Mouse (Mus musculus): Measurements from ENCODE around the gene Car11. TPM values are rescaled to one million over a fixed set of nuclear protein-coding genes. Genes with fewer than 3 reads are reported as not detected.
A peak's percentile ranks its signal among the peaks of the same experiment; 100 is the strongest.

The Car11 gene
- polyA plus RNA-seq, 1 experiment from 2014 or later = 3.3 TPM

GRCm38 (mm10) chr7:45725151-45725550, 25.5 kb downstream of the Car11 start:
- no peak for ATAC-seq (ENCODE audit: low read depth)
- Histone ChIP-seq H3K4me3 (ENCODE audit: low read length) (no peak overlapping the region), H3K9ac (ENCODE audit: low read length) (no peak overlapping the region), H3K27ac (ENCODE audit: low read length) (no peak overlapping the region), H3K9me3 (ENCODE audit: control insufficient read depth, low read length) (no peaks in the 10 kb centered on the region), H3K4me1 (replicated peaks; ENCODE audit: control insufficient read depth, insufficient read depth, low read length) (no peaks in the 10 kb centered on the region), H3K36me3 (ENCODE audit: control insufficient read depth, insufficient read depth, low read length) (peaks cover 34% of the 10 kb centered on the region), H3K27me3 (ENCODE audit: control insufficient read depth, insufficient read depth, low read depth, low read length) (no peaks in the 10 kb centered on the region), H3K4me2 (ENCODE audit: low read depth, low read length) (no peak overlapping the region)
- WGBS = 84% methylated on average over 9 of the region's 9 CpGs

GRCm38 (mm10) chr7:45725713-45726112, 26.1 kb downstream of the Car11 start, which contains the start of gene Spaca4:
Gene Spaca4, minus strand, starts transcription at chr7:45725813.
- no peak within 1 kb of the TSS for H3K4me2 ChIP-seq (ENCODE audit: low read depth, low read length)
- H3K4me1 ChIP-seq (replicated peaks; ENCODE audit: control insufficient read depth, insufficient read depth, low read length) = no peaks in the 10 kb centered on the region
- no peaks in the 10 kb centered on the region for H3K9me3 ChIP-seq (ENCODE audit: control insufficient read depth, low read length)
- H3K9ac ChIP-seq (ENCODE audit: low read length) = no peak within 1 kb of the TSS
- no peaks in the 10 kb centered on the region for H3K27me3 ChIP-seq (ENCODE audit: control insufficient read depth, insufficient read depth, low read depth, low read length)
- no peak for ATAC-seq (ENCODE audit: low read depth)
- H3K27ac ChIP-seq (ENCODE audit: low read length) = no peak within 1 kb of the TSS
- WGBS = 88% methylated on average over 11 of the region's 11 CpGs
- H3K4me3 ChIP-seq (ENCODE audit: low read length) = no peak within 1 kb of the TSS
- H3K36me3 ChIP-seq (ENCODE audit: control insufficient read depth, insufficient read depth, low read length) = peaks cover 30% of the 10 kb centered on the region

- no peak for ATAC-seq (ENCODE audit: low read depth)
- H3K27me3 ChIP-seq (ENCODE audit: control insufficient read depth, insufficient read depth, low read depth, low read length) = no peaks in the 10 kb centered on the region
- H3K36me3 ChIP-seq (ENCODE audit: control insufficient read depth, insufficient read depth, low read length) = peaks cover 24% of the 10 kb centered on the region
- no peak overlapping the region for H3K4me2 ChIP-seq (ENCODE audit: low read depth, low read length)
- WGBS = 89% methylated on average over 10 of the region's 10 CpGs
- no peak overlapping the region for H3K27ac ChIP-seq (ENCODE audit: low read length)
- no peaks in the 10 kb centered on the region for H3K9me3 ChIP-seq (ENCODE audit: control insufficient read depth, low read length)
- H3K4me1 ChIP-seq (replicated peaks; ENCODE audit: control insufficient read depth, insufficient read depth, low read length) = no peaks in the 10 kb centered on the region
- no peak overlapping the region for H3K4me3 ChIP-seq (ENCODE audit: low read length)
- no peak overlapping the region for H3K9ac ChIP-seq (ENCODE audit: low read length)
Observed at GRCm38 (mm10) chr7:45726419-45726818, 26.8 kb downstream of the Car11 start.

- ATAC-seq (ENCODE audit: low read depth) = no peak
- WGBS = 55% methylated on average over 3 of the region's 3 CpGs
Observed at GRCm38 (mm10) chr7:45727625-45728024, 28.0 kb downstream of the Car11 start.

GRCm38 (mm10) chr7:45730727-45731431, 31.2 kb downstream of the Car11 start:
- Histone ChIP-seq H3K36me3 (ENCODE audit: control insufficient read depth, insufficient read depth, low read length) (0 out of 2 replicates have a peak, but pooled peaks cover 8% of the 10 kb centered on the region), H3K27me3 (ENCODE audit: control insufficient read depth, insufficient read depth, low read depth, low read length) (no peaks in the 10 kb centered on the region), H3K9ac (ENCODE audit: low read length) (no peak overlapping the region), H3K9me3 (ENCODE audit: control insufficient read depth, low read length) (no peaks in the 10 kb centered on the region), H3K4me1 (replicated peaks; ENCODE audit: control insufficient read depth, insufficient read depth, low read length) (no peaks in the 10 kb centered on the region), H3K27ac (ENCODE audit: low read length) (no peak overlapping the region), H3K4me3 (ENCODE audit: low read length) (no peak overlapping the region), H3K4me2 (ENCODE audit: low read depth, low read length) (no peak overlapping the region)
- 19% methylated on average over 16 of the region's 16 CpGs for WGBS
- peak; percentile 26; the same call in 1 of the 2 replicates for ATAC-seq (ENCODE audit: low read depth)

More at GRCm38 (mm10) chr7:45727625-45728024, 28.0 kb downstream of the Car11 start:
- Histone ChIP-seq H3K36me3 (ENCODE audit: control insufficient read depth, insufficient read depth, low read length) (peaks cover 22% of the 10 kb centered on the region), H3K9me3 (ENCODE audit: control insufficient read depth, low read length) (no peaks in the 10 kb centered on the region), H3K27ac (ENCODE audit: low read length) (no peak overlapping the region), H3K27me3 (ENCODE audit: control insufficient read depth, insufficient read depth, low read depth, low read length) (no peaks in the 10 kb centered on the region), H3K4me2 (ENCODE audit: low read depth, low read length) (no peak overlapping the region), H3K9ac (ENCODE audit: low read length) (no peak overlapping the region), H3K4me1 (replicated peaks; ENCODE audit: control insufficient read depth, insufficient read depth, low read length) (no peaks in the 10 kb centered on the region), H3K4me3 (ENCODE audit: low read length) (no peak overlapping the region)

GRCm38 (mm10) chr7:45733477-45733876, 33.8 kb downstream of the Car11 start:
- 0 out of 2 replicates have a peak, but pooled peaks cover 3% of the 10 kb centered on the region for H3K36me3 ChIP-seq (ENCODE audit: control insufficient read depth, insufficient read depth, low read length)
- H3K4me2 ChIP-seq (ENCODE audit: low read depth, low read length) = no peak overlapping the region
- no peak for ATAC-seq (ENCODE audit: low read depth)
- WGBS = 74% methylated on average over 5 of the region's 5 CpGs
- no peak overlapping the region for H3K4me3 ChIP-seq (ENCODE audit: low read length)
- no peak overlapping the region for H3K9ac ChIP-seq (ENCODE audit: low read length)
- H3K4me1 ChIP-seq (replicated peaks; ENCODE audit: control insufficient read depth, insufficient read depth, low read length) = no peaks in the 10 kb centered on the region
- H3K9me3 ChIP-seq (ENCODE audit: control insufficient read depth, low read length) = no peaks in the 10 kb centered on the region
- no peak overlapping the region for H3K27ac ChIP-seq (ENCODE audit: low read length)
- H3K27me3 ChIP-seq (ENCODE audit: control insufficient read depth, insufficient read depth, low read depth, low read length) = no peaks in the 10 kb centered on the region

GRCm38 (mm10) chr7:45739162-45739763, 39.6 kb downstream of the Car11 start:
- Histone ChIP-seq H3K27me3 (ENCODE audit: control insufficient read depth, insufficient read depth, low read depth, low read length) (no peaks in the 10 kb centered on the region), H3K36me3 (ENCODE audit: control insufficient read depth, insufficient read depth, low read length) (no peaks in the 10 kb centered on the region), H3K9ac (ENCODE audit: low read length) (no peak overlapping the region), H3K4me1 (replicated peaks; ENCODE audit: control insufficient read depth, insufficient read depth, low read length) (0 out of 2 replicates have a peak, but pooled peaks cover 3% of the 10 kb centered on the region), H3K4me3 (ENCODE audit: low read length) (no peak overlapping the region), H3K4me2 (ENCODE audit: low read depth, low read length) (no peak overlapping the region), H3K9me3 (ENCODE audit: control insufficient read depth, low read length) (no peaks in the 10 kb centered on the region), H3K27ac (ENCODE audit: low read length) (no peak overlapping the region)
- WGBS = 7% methylated on average over 9 of the region's 9 CpGs
- ATAC-seq (ENCODE audit: low read depth) = peak; percentile 84

- no peak overlapping the region for H3K4me2 ChIP-seq (ENCODE audit: low read depth, low read length)
- no peak overlapping the region for H3K9ac ChIP-seq (ENCODE audit: low read length)
- H3K4me1 ChIP-seq (replicated peaks; ENCODE audit: control insufficient read depth, insufficient read depth, low read length) = 0 out of 2 replicates have a peak, but pooled peaks cover 3% of the 10 kb centered on the region
- no peak overlapping the region for H3K4me3 ChIP-seq (ENCODE audit: low read length)
- ATAC-seq (ENCODE audit: low read depth) = no peak
- H3K27ac ChIP-seq (ENCODE audit: low read length) = no peak overlapping the region
- H3K9me3 ChIP-seq (ENCODE audit: control insufficient read depth, low read length) = no peaks in the 10 kb centered on the region
- no peaks in the 10 kb centered on the region for H3K36me3 ChIP-seq (ENCODE audit: control insufficient read depth, insufficient read depth, low read length)
- WGBS = 52% methylated on average over 10 of the region's 10 CpGs
- no peaks in the 10 kb centered on the region for H3K27me3 ChIP-seq (ENCODE audit: control insufficient read depth, insufficient read depth, low read depth, low read length)
Observed at GRCm38 (mm10) chr7:45739820-45740219, 40.2 kb downstream of the Car11 start.

- no peak for ATAC-seq (ENCODE audit: low read depth)
- no peak overlapping the region for H3K27ac ChIP-seq (ENCODE audit: low read length)
- no peak overlapping the region for H3K4me3 ChIP-seq (ENCODE audit: low read length)
Observed at GRCm38 (mm10) chr7:45741308-45741707, 41.7 kb downstream of the Car11 start.

More at GRCm38 (mm10) chr7:45741308-45741707, 41.7 kb downstream of the Car11 start:
- Histone ChIP-seq H3K27me3 (ENCODE audit: control insufficient read depth, insufficient read depth, low read depth, low read length) (no peaks in the 10 kb centered on the region), H3K36me3 (ENCODE audit: control insufficient read depth, insufficient read depth, low read length) (no peaks in the 10 kb centered on the region), H3K4me1 (replicated peaks; ENCODE audit: control insufficient read depth, insufficient read depth, low read length) (0 out of 2 replicates have a peak, but pooled peaks cover 3% of the 10 kb centered on the region), H3K4me2 (ENCODE audit: low read depth, low read length) (peak overlapping the region; percentile 50; the same call in 1 of the 2 replicates), H3K9ac (ENCODE audit: low read length) (no peak overlapping the region; the same call in 1 of the 2 replicates), H3K9me3 (ENCODE audit: control insufficient read depth, low read length) (no peaks in the 10 kb centered on the region)
- WGBS = 73% methylated on average over 12 of the region's 12 CpGs

Measured in lung, embryonic 16.5 days (tissue).